Mouse (Mus musculus): ENCODE results near the gene Frrs1l. TPM values are rescaled to one million over a fixed set of nuclear protein-coding genes. Genes with fewer than 3 reads are reported as not detected.

Gene Frrs1l
- polyA plus RNA-seq, 1 experiment from 2014 or later: 0.39 TPM

DNA sequence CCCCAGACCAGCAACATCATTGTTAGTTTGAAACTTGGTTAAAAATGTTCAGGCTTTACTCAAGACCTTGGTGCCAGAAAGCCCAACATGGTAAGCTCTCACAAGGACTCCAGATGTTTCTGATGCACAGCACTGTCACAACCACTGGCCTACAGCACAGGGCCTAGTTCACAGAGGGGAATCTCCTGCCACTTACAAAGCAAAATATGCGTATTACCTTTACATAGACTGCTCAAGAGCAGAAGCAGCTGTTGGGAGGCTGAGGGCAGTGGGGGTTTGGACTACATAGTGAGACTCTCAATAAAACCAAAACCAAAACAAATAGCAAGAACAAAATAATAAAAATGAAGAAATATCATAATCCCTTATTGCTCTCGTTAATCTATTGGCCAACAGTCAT lies 11.2 kb upstream of the Frrs1l start:
- WGBS: 91% methylated on average over 2 of the region's 2 CpGs
- ATAC-seq: no peak
- no peaks in the 10 kb centered on the region for H3K36me3 ChIP-seq (ENCODE audit: control insufficient read depth, insufficient read depth, low read length)

GRCm38 (mm10) chr4:56993331-56993730 lies 3.1 kb upstream of the Frrs1l start:
- H3K27me3 ChIP-seq (replicated peaks; ENCODE audit: control insufficient read depth, insufficient read depth, low read length): peaks cover 26% of the 10 kb centered on the region
- no peak for ATAC-seq
- 84% methylated on average over 7 of the region's 7 CpGs for WGBS

More for the DNA sequence above, 11.2 kb upstream of the Frrs1l start:
- 0 out of 2 replicates have a peak, but pooled peaks cover 3% of the 10 kb centered on the region for H3K9me3 ChIP-seq (ENCODE audit: control insufficient read depth, low read length)
- H3K27ac ChIP-seq (ENCODE audit: low read length): no peak overlapping the region
- H3K4me2 ChIP-seq (ENCODE audit: low read depth, low read length): no peak overlapping the region
- no peaks in the 10 kb centered on the region for H3K4me1 ChIP-seq (ENCODE audit: control insufficient read depth, insufficient read depth, low read length)
- no peak overlapping the region for H3K9ac ChIP-seq (ENCODE audit: low read depth, low read length)
- no peak overlapping the region for H3K4me3 ChIP-seq (ENCODE audit: low read length)
- no peaks in the 10 kb centered on the region for H3K27me3 ChIP-seq (replicated peaks; ENCODE audit: control insufficient read depth, insufficient read depth, low read length)

DNA sequence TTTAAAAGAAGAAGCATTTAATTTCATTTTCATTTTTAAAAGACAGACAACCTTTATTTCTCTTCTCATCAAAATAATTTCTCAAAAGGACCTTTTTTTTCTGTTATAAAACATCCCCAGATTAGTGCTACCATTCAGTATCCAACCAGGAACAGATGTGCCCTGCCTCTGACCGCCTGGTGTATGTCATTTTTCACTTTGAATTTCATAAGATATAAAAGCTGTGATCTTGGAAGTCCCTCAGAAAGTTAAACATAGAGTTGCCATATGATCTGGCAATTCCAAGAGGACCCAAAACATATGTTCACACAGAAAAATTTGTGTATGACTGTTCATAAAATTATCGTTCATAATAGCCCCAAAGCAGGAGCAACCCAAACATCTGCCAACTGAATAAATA lies 1.8 kb upstream of the Frrs1l start:
- Histone ChIP-seq H3K27me3 (replicated peaks; ENCODE audit: control insufficient read depth, insufficient read depth, low read length) (peaks cover 26% of the 10 kb centered on the region), H3K9me3 (ENCODE audit: control insufficient read depth, low read length) (0 out of 2 replicates have a peak, but pooled peaks cover 4% of the 10 kb centered on the region), H3K4me2 (ENCODE audit: low read depth, low read length) (no peak overlapping the region), H3K27ac (ENCODE audit: low read length) (no peak overlapping the region), H3K9ac (ENCODE audit: low read depth, low read length) (no peak overlapping the region), H3K4me3 (ENCODE audit: low read length) (no peak overlapping the region), H3K36me3 (ENCODE audit: control insufficient read depth, insufficient read depth, low read length) (no peaks in the 10 kb centered on the region), H3K4me1 (ENCODE audit: control insufficient read depth, insufficient read depth, low read length) (peaks cover 5% of the 10 kb centered on the region)
- WGBS: 77% methylated on average over 2 of the region's 2 CpGs
- ATAC-seq: no peak

More at GRCm38 (mm10) chr4:56993331-56993730, 3.1 kb upstream of the Frrs1l start:
- Histone ChIP-seq H3K4me3 (ENCODE audit: low read length) (no peak overlapping the region), H3K9me3 (ENCODE audit: control insufficient read depth, low read length) (0 out of 2 replicates have a peak, but pooled peaks cover 4% of the 10 kb centered on the region), H3K4me2 (ENCODE audit: low read depth, low read length) (no peak overlapping the region), H3K36me3 (ENCODE audit: control insufficient read depth, insufficient read depth, low read length) (no peaks in the 10 kb centered on the region), H3K9ac (ENCODE audit: low read depth, low read length) (no peak overlapping the region), H3K4me1 (ENCODE audit: control insufficient read depth, insufficient read depth, low read length) (peaks cover 5% of the 10 kb centered on the region), H3K27ac (ENCODE audit: low read length) (no peak overlapping the region)

DNA sequence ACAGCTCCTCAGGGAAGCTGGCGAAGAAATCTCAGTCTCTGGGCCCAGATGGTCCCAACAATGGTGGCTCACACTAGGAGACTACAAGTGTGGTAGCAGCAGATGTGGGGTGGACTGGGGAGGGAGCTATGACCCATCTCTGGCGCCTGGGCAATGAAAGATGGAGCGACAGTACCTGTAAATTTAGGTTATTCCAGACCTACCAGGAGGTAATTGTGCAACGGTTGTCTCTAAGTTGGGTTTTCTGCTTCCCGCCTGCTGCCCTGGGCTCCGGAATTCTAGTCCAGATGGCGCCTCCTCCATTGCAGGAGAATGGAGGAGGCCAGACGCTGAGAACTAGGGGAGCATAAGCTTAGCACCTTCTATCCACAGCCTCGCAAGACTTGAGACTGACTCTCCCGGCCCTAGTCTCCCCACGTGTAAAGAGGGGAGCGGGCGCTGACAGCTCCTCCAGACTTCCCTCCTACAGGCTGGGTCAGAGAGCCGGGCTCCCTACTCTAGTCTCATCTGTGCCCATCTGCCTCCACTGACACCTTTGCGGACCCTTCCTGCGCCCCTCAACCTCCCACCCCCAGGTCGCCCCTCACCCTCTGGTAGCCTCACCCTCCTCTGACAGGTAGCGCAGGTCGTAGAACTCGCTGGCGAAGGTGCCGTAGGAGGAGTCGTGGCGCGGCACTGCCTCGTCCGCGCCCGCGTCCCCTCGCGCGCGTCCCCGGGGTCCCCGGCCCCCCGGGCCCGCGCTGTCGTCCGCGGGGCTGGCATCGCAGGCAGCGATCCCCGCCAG lies 568 bp downstream of the Frrs1l start:
- Histone ChIP-seq H3K9ac (ENCODE audit: low read depth, low read length) (peak overlapping the region; percentile 64), H3K27me3 (replicated peaks; ENCODE audit: control insufficient read depth, insufficient read depth, low read length) (peaks cover 26% of the 10 kb centered on the region), H3K4me1 (ENCODE audit: control insufficient read depth, insufficient read depth, low read length) (peaks cover 5% of the 10 kb centered on the region), H3K9me3 (ENCODE audit: control insufficient read depth, low read length) (no peaks in the 10 kb centered on the region), H3K4me2 (ENCODE audit: low read depth, low read length) (peak overlapping the region; percentile 97), H3K36me3 (ENCODE audit: control insufficient read depth, insufficient read depth, low read length) (no peaks in the 10 kb centered on the region), H3K4me3 (ENCODE audit: low read length) (peak overlapping the region; percentile 66), H3K27ac (ENCODE audit: low read length) (no peak overlapping the region)
- 7% methylated on average over 39 of the region's 45 CpGs for WGBS
- peak; percentile 40 for ATAC-seq

GRCm38 (mm10) chr4:56965586-56966179 lies 24.5 kb downstream of the Frrs1l start:
- Histone ChIP-seq H3K9me3 (ENCODE audit: control insufficient read depth, low read length) (no peaks in the 10 kb centered on the region), H3K4me3 (ENCODE audit: low read length) (no peak overlapping the region), H3K36me3 (ENCODE audit: control insufficient read depth, insufficient read depth, low read length) (no peaks in the 10 kb centered on the region), H3K4me2 (ENCODE audit: low read depth, low read length) (no peak overlapping the region), H3K27me3 (replicated peaks; ENCODE audit: control insufficient read depth, insufficient read depth, low read length) (no peaks in the 10 kb centered on the region), H3K27ac (ENCODE audit: low read length) (no peak overlapping the region), H3K4me1 (ENCODE audit: control insufficient read depth, insufficient read depth, low read length) (peaks cover 4% of the 10 kb centered on the region; the same call in 1 of the 2 replicates), H3K9ac (ENCODE audit: low read depth, low read length) (no peak overlapping the region)
- 74% methylated on average over 7 of the region's 7 CpGs for WGBS
- no peak for ATAC-seq

DNA sequence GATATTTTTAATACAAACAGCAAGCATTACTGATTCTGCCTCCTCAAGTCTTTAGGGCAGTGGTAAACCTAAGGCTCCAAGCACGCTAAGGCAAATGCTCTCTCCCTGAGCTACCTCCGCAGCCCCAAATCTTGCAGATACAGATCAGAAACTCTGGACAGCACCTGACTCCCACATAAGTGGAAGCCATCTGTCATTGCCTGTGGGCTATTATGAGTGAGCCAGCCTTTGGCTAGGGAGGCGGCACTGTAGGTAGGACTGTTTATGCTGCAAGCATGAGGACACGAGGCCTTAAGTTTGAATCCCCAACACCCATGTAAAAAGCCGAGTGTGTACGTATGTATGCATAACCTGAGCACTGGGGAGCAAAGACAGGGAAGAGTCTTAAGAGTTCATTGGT lies 26.5 kb downstream of the Frrs1l start:
- no peak for ATAC-seq
- Histone ChIP-seq H3K36me3 (ENCODE audit: control insufficient read depth, insufficient read depth, low read length) (no peaks in the 10 kb centered on the region), H3K27ac (ENCODE audit: low read length) (no peak overlapping the region), H3K9me3 (ENCODE audit: control insufficient read depth, low read length) (no peaks in the 10 kb centered on the region), H3K4me3 (ENCODE audit: low read length) (no peak overlapping the region), H3K27me3 (replicated peaks; ENCODE audit: control insufficient read depth, insufficient read depth, low read length) (no peaks in the 10 kb centered on the region), H3K4me2 (ENCODE audit: low read depth, low read length) (no peak overlapping the region), H3K9ac (ENCODE audit: low read depth, low read length) (no peak overlapping the region), H3K4me1 (ENCODE audit: control insufficient read depth, insufficient read depth, low read length) (peaks cover 4% of the 10 kb centered on the region; the same call in 1 of the 2 replicates)
- WGBS: 85% methylated on average over 6 of the region's 6 CpGs

GRCm38 (mm10) chr4:56961320-56961925 lies 28.8 kb downstream of the Frrs1l start:
- H3K4me3 ChIP-seq (ENCODE audit: low read length): no peak overlapping the region
- no peak overlapping the region for H3K27ac ChIP-seq (ENCODE audit: low read length)
- H3K4me2 ChIP-seq (ENCODE audit: low read depth, low read length): no peak overlapping the region
- no peaks in the 10 kb centered on the region for H3K9me3 ChIP-seq (ENCODE audit: control insufficient read depth, low read length)
- peaks cover 4% of the 10 kb centered on the region; the same call in 1 of the 2 replicates for H3K4me1 ChIP-seq (ENCODE audit: control insufficient read depth, insufficient read depth, low read length)
- ATAC-seq: peak; percentile 70
- 58% methylated on average over 12 of the region's 12 CpGs for WGBS
- H3K9ac ChIP-seq (ENCODE audit: low read depth, low read length): no peak overlapping the region
- H3K27me3 ChIP-seq (replicated peaks; ENCODE audit: control insufficient read depth, insufficient read depth, low read length): no peaks in the 10 kb centered on the region
- no peaks in the 10 kb centered on the region for H3K36me3 ChIP-seq (ENCODE audit: control insufficient read depth, insufficient read depth, low read length)

GRCm38 (mm10) chr4:56957518-56957917 lies 32.7 kb downstream of the Frrs1l start:
- H3K9me3 ChIP-seq (ENCODE audit: control insufficient read depth, low read length): no peaks in the 10 kb centered on the region

DNA sequence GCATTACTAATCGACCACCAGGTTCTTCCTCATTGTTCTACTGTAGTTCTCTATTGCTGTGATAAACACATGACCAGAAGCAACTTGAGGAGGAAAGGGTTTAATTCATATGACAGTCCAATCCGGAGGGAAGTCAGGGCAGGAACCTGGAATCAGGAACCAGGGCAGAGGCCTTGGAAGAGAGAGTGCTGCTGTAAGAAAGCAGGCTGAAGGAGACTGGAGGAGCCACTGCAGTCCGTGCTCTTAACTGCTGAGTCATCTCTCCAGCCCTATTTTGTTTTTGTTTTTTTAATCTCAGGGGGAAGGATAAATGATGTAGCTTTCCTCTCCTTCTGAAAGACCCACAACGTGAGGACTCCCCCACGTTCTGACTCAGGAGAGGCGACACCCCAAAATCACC lies 37.0 kb downstream of the Frrs1l start:
- Histone ChIP-seq H3K36me3 (ENCODE audit: control insufficient read depth, insufficient read depth, low read length) (no peaks in the 10 kb centered on the region), H3K4me3 (ENCODE audit: low read length) (no peak overlapping the region), H3K9ac (ENCODE audit: low read depth, low read length) (no peak overlapping the region), H3K9me3 (ENCODE audit: control insufficient read depth, low read length) (no peaks in the 10 kb centered on the region), H3K4me1 (ENCODE audit: control insufficient read depth, insufficient read depth, low read length) (no peaks in the 10 kb centered on the region), H3K27me3 (replicated peaks; ENCODE audit: control insufficient read depth, insufficient read depth, low read length) (no peaks in the 10 kb centered on the region), H3K4me2 (ENCODE audit: low read depth, low read length) (no peak overlapping the region), H3K27ac (ENCODE audit: low read length) (no peak overlapping the region)
- 63% methylated on average over 6 of the region's 6 CpGs for WGBS
- no peak for ATAC-seq

More at GRCm38 (mm10) chr4:56957518-56957917, 32.7 kb downstream of the Frrs1l start:
- Histone ChIP-seq H3K4me2 (ENCODE audit: low read depth, low read length) (no peak overlapping the region), H3K27me3 (replicated peaks; ENCODE audit: control insufficient read depth, insufficient read depth, low read length) (no peaks in the 10 kb centered on the region), H3K36me3 (ENCODE audit: control insufficient read depth, insufficient read depth, low read length) (no peaks in the 10 kb centered on the region), H3K4me3 (ENCODE audit: low read length) (no peak overlapping the region), H3K27ac (ENCODE audit: low read length) (no peak overlapping the region), H3K9ac (ENCODE audit: low read depth, low read length) (no peak overlapping the region), H3K4me1 (ENCODE audit: control insufficient read depth, insufficient read depth, low read length) (peaks cover 4% of the 10 kb centered on the region; the same call in 1 of the 2 replicates)
- WGBS: 42% methylated on average over 9 of the region's 9 CpGs
- ATAC-seq: peak; percentile 64; the same call in 1 of the 2 replicates

Measured in intestine, embryonic 16.5 days (tissue).